Mouse (Mus musculus) small intestine, adult 2 months (tissue): ENCODE results near the gene Apopt1. TPM values are rescaled to one million over a fixed set of nuclear protein-coding genes. Genes with fewer than 3 reads are reported as not detected.
A peak's percentile ranks its signal among the peaks of the same experiment; 100 is the strongest.
"Not testable (repeated sequence)": the region's sequence is repeated elsewhere in the genome, so short reads cannot be mapped to it uniquely, and the experiment has no call there.

Experiments
- H3K27ac ChIP-seq: fragments of 200-500 bp; 2 replicates; pipeline ENCODE4 v1.5.1; 2012; ENCODE audit warnings: low read depth, low read length, control low read depth, inconsistent platforms; ENCODE audit not compliant: insufficient read depth
- H3K27me3 ChIP-seq: fragments of 200-500 bp; 2 replicates; pipeline ENCODE4 v1.6.1; 2012; ENCODE audit warnings: mild to moderate bottlenecking, moderate library complexity, low read length, inconsistent platforms; ENCODE audit not compliant: control insufficient read depth, insufficient read depth
- H3K36me3 ChIP-seq: fragments of 200-500 bp; 2 replicates; pipeline ENCODE4 v1.6.1; 2012; ENCODE audit warnings: mild to moderate bottlenecking, low read length, control low read depth, inconsistent platforms; ENCODE audit not compliant: control insufficient read depth, insufficient read depth
- H3K4me1 ChIP-seq: fragments of 200-500 bp; 2 replicates; pipeline ENCODE4 v1.6.1; 2012; ENCODE audit warnings: low read length, inconsistent platforms, mixed read lengths; ENCODE audit not compliant: control insufficient read depth, insufficient read depth, insufficient read length
- H3K4me3 ChIP-seq: fragments of 200-500 bp; 2 replicates; pipeline ENCODE4 v1.5.1; 2012; ENCODE audit warnings: low read depth, mild to moderate bottlenecking, control low read depth, inconsistent platforms, low read length, moderate library complexity
- CTCF ChIP-seq: fragments of 200-500 bp; IDR thresholded peaks from 2 replicates; pipeline ENCODE4 v1.5.1; 2012; ENCODE audit warnings: low read depth, mild to moderate bottlenecking, control low read depth, inconsistent platforms, low read length, moderate library complexity, mixed read lengths; ENCODE audit not compliant: insufficient replicate concordance, insufficient read length; ENCODE audit errors: extremely low read depth
- POLR2A ChIP-seq: fragments of 200-500 bp; IDR thresholded peaks from 2 replicates; pipeline ENCODE4 v1.6.1; 2012; ENCODE audit warnings: low read depth, mild to moderate bottlenecking, control low read depth, inconsistent platforms, low read length, moderate library complexity
- WGBS: fragments of 180-500 bp; shearing (Covaris S2); methylation state at CpG from one replicate; pipeline ENCODE4 v1.1.7; 2018; 5-methylcytosine and 5-hydroxymethylcytosine counted together
- polyA plus RNA-seq: library from polyadenylated mRNA; depleted of rRNA; stranded (reverse); fragments of >200 nt; gene quantifications from 2 replicates; pipeline ENCODE4 v1.2.3, GENCODE M21; 2012

Gene Apopt1
- polyA plus RNA-seq, 1 experiment: 16.7 TPM

- no peak overlapping the region for H3K27ac ChIP-seq
- H3K27me3 ChIP-seq: no peaks in the 10 kb centered on the region
- no peak overlapping the region for H3K4me3 ChIP-seq
- H3K36me3 ChIP-seq: 0 out of 2 replicates have a peak, but pooled peaks cover under 1% of the 10 kb centered on the region
- no peak for TF ChIP-seq POLR2A
- no peak for TF ChIP-seq CTCF
- H3K4me1 ChIP-seq: peaks cover 6% of the 10 kb centered on the region
- WGBS: 94% methylated on average over 3 of the region's 3 CpGs
These were observed 21.9 kb downstream of the Apopt1 start for GRCm38 (mm10) chr12:111734912-111735311.

GRCm38 (mm10) chr12:111736676-111737075 is 23.6 kb downstream of the Apopt1 start:
- H3K27me3 ChIP-seq, H3K36me3 ChIP-seq, H3K4me1 ChIP-seq, H3K4me3 ChIP-seq, H3K27ac ChIP-seq: not testable (repeated sequence)
- whole genome bisulfite sequencing: 76% methylated on average over 8 of the region's 8 CpGs

GRCm38 (mm10) chr12:111737370-111737769 is 24.3 kb downstream of the Apopt1 start:
- peaks cover under 1% of the 10 kb centered on the region; the same call in 1 of the 2 replicates for H3K4me1 ChIP-seq
- H3K36me3 ChIP-seq: no peaks in the 10 kb centered on the region
- H3K4me3 ChIP-seq: no peak overlapping the region
- no peak overlapping the region for H3K27ac ChIP-seq
- 81% methylated on average over 9 of the region's 9 CpGs for WGBS
- H3K27me3 ChIP-seq: no peaks in the 10 kb centered on the region
- TF ChIP-seq POLR2A: no peak
- no peak for TF ChIP-seq CTCF

GRCm38 (mm10) chr12:111738754-111739153 is 25.7 kb downstream of the Apopt1 start:
- H3K4me3 ChIP-seq: no peak overlapping the region
- H3K27me3 ChIP-seq: no peaks in the 10 kb centered on the region
- no peak for TF ChIP-seq POLR2A
- peak; percentile 39; the same call in 1 of the 2 replicates for TF ChIP-seq CTCF
- H3K36me3 ChIP-seq: no peaks in the 10 kb centered on the region
- H3K27ac ChIP-seq: no peak overlapping the region
- 36% methylated on average over 3 of the region's 3 CpGs for WGBS
- H3K4me1 ChIP-seq: no peaks in the 10 kb centered on the region; the same call in 1 of the 2 replicates

- 91% methylated on average over 8 of the region's 8 CpGs for whole genome bisulfite sequencing
- no peak overlapping the region for H3K4me3 ChIP-seq
- H3K36me3 ChIP-seq: no peaks in the 10 kb centered on the region
- H3K27ac ChIP-seq: no peak overlapping the region
- H3K4me1 ChIP-seq: peaks cover 3% of the 10 kb centered on the region; the same call in 1 of the 2 replicates
- no peaks in the 10 kb centered on the region for H3K27me3 ChIP-seq
- TF ChIP-seq POLR2A (no peak), CTCF (no peak)
These were observed 28.3 kb downstream of the Apopt1 start for GRCm38 (mm10) chr12:111741338-111741737.

GRCm38 (mm10) chr12:111743419-111743818 is 30.4 kb downstream of the Apopt1 start:
- H3K27ac ChIP-seq: peak overlapping the region; percentile 17; the same call in 1 of the 2 replicates
- no peak overlapping the region for H3K4me3 ChIP-seq
- 81% methylated on average over 2 of the region's 2 CpGs for WGBS
- peaks cover 3% of the 10 kb centered on the region; the same call in 1 of the 2 replicates for H3K4me1 ChIP-seq
- H3K36me3 ChIP-seq: no peaks in the 10 kb centered on the region
- TF ChIP-seq POLR2A (no peak), CTCF (no peak)
- H3K27me3 ChIP-seq: no peaks in the 10 kb centered on the region

- H3K4me3 ChIP-seq: no peak overlapping the region
- no peak for TF ChIP-seq CTCF
- TF ChIP-seq POLR2A: no peak
- peak overlapping the region; percentile 17; the same call in 1 of the 2 replicates for H3K27ac ChIP-seq
- WGBS: 69% methylated on average over 11 of the region's 11 CpGs
- peaks cover 3% of the 10 kb centered on the region; the same call in 1 of the 2 replicates for H3K4me1 ChIP-seq
- H3K27me3 ChIP-seq: no peaks in the 10 kb centered on the region
- no peaks in the 10 kb centered on the region for H3K36me3 ChIP-seq
These were observed 30.9 kb downstream of the Apopt1 start for GRCm38 (mm10) chr12:111743981-111744423.
